Mouse (Mus musculus) limb, embryonic 11.5 days (tissue): Measurements from ENCODE around the gene Tsc1. TPM values are rescaled to one million over a fixed set of nuclear protein-coding genes. Genes with fewer than 3 reads are reported as not detected.

Experiments used
- ATAC-seq: fragments of 200-750 bp; cut with Nextera tagmentation; 2 replicates; pipeline ENCODE4 v1.8.0; 2017; ENCODE audit warnings: low read depth; ENCODE audit not compliant: insufficient number of reproducible peaks, low FRiP score, low TSS enrichment
- DNase-seq: peaks from one replicate; pipeline ENCODE4 v3.0.0-alpha.2; 2015; ENCODE audit warnings: low spot score
- H3K27ac ChIP-seq: fragments of 300-500 bp; sonication (generic); replicated peaks from 2 replicates; pipeline ENCODE4 v1.5.1; 2014; ENCODE audit warnings: low read depth, mild to moderate bottlenecking, low read length
- H3K27me3 ChIP-seq: fragments of 300-500 bp; sonication (generic); 2 replicates; pipeline ENCODE4 v1.6.1; 2014; ENCODE audit warnings: mild to moderate bottlenecking, low read length, mixed read lengths; ENCODE audit not compliant: control insufficient read depth, insufficient read depth
- H3K36me3 ChIP-seq: fragments of 300-500 bp; sonication (generic); 2 replicates; pipeline ENCODE4 v1.6.1; 2014; ENCODE audit warnings: mild to moderate bottlenecking, low read length, moderate library complexity, mixed read lengths; ENCODE audit not compliant: control insufficient read depth, insufficient read depth
- H3K4me1 ChIP-seq: fragments of 300-500 bp; sonication (generic); 2 replicates; pipeline ENCODE4 v1.6.1; 2014; ENCODE audit warnings: low read length, mixed read lengths; ENCODE audit not compliant: control insufficient read depth, insufficient read depth
- H3K4me2 ChIP-seq: fragments of 300-500 bp; sonication (generic); 2 replicates; pipeline ENCODE4 v1.6.1; 2014; ENCODE audit warnings: low read depth, mild to moderate bottlenecking, moderate library complexity; ENCODE audit not compliant: severe bottlenecking
- H3K4me3 ChIP-seq: fragments of 300-500 bp; sonication (generic); 2 replicates; pipeline ENCODE4 v1.5.1; 2014; ENCODE audit warnings: low read depth, low read length
- H3K9ac ChIP-seq: fragments of 300-500 bp; sonication (generic); 2 replicates; pipeline ENCODE4 v1.6.1; 2014; ENCODE audit warnings: mild to moderate bottlenecking, low read length
- H3K9me3 ChIP-seq: fragments of 300-500 bp; sonication (generic); 2 replicates; pipeline ENCODE4 v1.6.1; 2016; ENCODE audit warnings: low read length; ENCODE audit not compliant: control insufficient read depth
- WGBS: fragments of 180-500 bp; shearing (Covaris S2); extraction: QIAGEN DNeasy Blood & Tissue Kit; methylation state at CpG from one replicate; pipeline ENCODE4 v1.1.7; 2014; 5-methylcytosine and 5-hydroxymethylcytosine counted together
- polyA plus RNA-seq: library from polyadenylated mRNA; unstranded; fragments of >200 nt; fragmentation: Nextera tagmentation; extraction: Ambion mirVana; gene quantifications from 2 replicates; pipeline ENCODE4 v1.2.1, GENCODE M21; 2014

Tsc1 gene
- polyA plus RNA-seq, 1 experiment from 2014 or later, result 23.2 TPM

DNA sequence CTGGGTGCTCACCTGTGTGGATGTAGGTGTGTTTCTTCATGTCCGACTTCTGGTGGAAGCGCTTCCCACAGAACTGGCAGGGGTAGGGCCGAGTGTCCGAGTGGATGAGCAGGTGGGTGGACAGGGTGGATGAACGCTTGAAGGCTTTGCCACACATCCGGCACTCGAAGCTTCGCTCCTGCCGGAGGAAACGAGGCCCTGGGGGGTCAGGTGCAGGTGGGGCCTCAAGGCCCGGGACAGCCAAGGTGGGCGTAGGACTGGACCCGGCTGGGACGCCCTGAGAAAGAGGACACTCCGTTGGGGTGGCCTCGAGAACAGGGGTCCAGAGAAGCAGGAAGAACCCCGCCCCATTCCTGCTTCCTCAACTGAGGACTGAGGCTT is 29.6 kb upstream of the Tsc1 start:
- Histone ChIP-seq H3K4me1 (peaks cover 3% of the 10 kb centered on the region; the same call in 1 of the 2 replicates), H3K9ac (no peak overlapping the region), H3K9me3 (no peaks in the 10 kb centered on the region), H3K36me3 (no peaks in the 10 kb centered on the region; the same call in 1 of the 2 replicates), H3K27ac (no peak overlapping the region), H3K4me3 (no peak overlapping the region), H3K4me2 (no peak overlapping the region), H3K27me3 (no peaks in the 10 kb centered on the region)
- no peak for DNase-seq
- no peak for ATAC-seq
- WGBS, result 87% methylated on average over 17 of the region's 17 CpGs

GRCm38 (mm10) chr2:28612436-28613063 is 28.5 kb upstream of the Tsc1 start:
- H3K36me3 ChIP-seq, result no peaks in the 10 kb centered on the region; the same call in 1 of the 2 replicates
- no peak overlapping the region for H3K4me3 ChIP-seq
- 62% methylated on average over 10 of the region's 10 CpGs for WGBS
- no peak for DNase-seq
- no peak overlapping the region for H3K4me2 ChIP-seq
- H3K4me1 ChIP-seq, result peaks cover 3% of the 10 kb centered on the region; the same call in 1 of the 2 replicates
- no peak for ATAC-seq
- H3K27ac ChIP-seq, result no peak overlapping the region
- no peaks in the 10 kb centered on the region for H3K9me3 ChIP-seq
- no peaks in the 10 kb centered on the region for H3K27me3 ChIP-seq
- no peak overlapping the region for H3K9ac ChIP-seq

- no peaks in the 10 kb centered on the region for H3K4me1 ChIP-seq
- H3K4me3 ChIP-seq, result no peak overlapping the region
- ATAC-seq, result no peak
- H3K27ac ChIP-seq, result no peak overlapping the region
- no peaks in the 10 kb centered on the region; the same call in 1 of the 2 replicates for H3K36me3 ChIP-seq
- no peaks in the 10 kb centered on the region for H3K9me3 ChIP-seq
- no peak for DNase-seq
- 92% methylated on average over 10 of the region's 10 CpGs for WGBS
- H3K27me3 ChIP-seq, result no peaks in the 10 kb centered on the region
- no peak overlapping the region for H3K4me2 ChIP-seq
- no peak overlapping the region for H3K9ac ChIP-seq
These were observed 27.4 kb upstream of the Tsc1 start for GRCm38 (mm10) chr2:28613599-28613998.

DNA sequence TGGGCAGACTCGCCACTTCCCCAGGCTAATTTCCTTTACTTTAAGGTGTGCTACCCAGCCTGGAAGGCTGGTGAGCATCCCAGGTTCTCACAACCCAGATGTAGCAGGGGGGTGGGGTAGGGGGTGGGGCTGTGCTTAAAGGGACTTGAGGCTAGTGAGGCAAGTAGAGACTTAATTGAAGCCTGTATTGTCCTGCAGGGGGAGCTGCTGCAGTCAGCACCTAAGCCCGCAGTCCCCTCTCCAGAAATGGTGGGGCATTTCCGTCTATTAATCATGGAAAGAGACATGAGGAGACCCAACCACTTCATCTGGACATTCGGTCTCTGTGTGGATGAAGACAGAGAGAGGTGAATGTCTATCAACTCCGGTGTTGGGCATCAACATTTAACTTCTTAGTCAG is 24.7 kb upstream of the Tsc1 start:
- no peak overlapping the region for H3K4me2 ChIP-seq

GRCm38 (mm10) chr2:28616874-28617273 is 24.2 kb upstream of the Tsc1 start:
- H3K4me3 ChIP-seq, result no peak overlapping the region
- 81% methylated on average over 9 of the region's 9 CpGs for WGBS
- DNase-seq, result no peak

More for the DNA sequence above, 24.7 kb upstream of the Tsc1 start:
- H3K9ac ChIP-seq, result no peak overlapping the region
- no peaks in the 10 kb centered on the region; the same call in 1 of the 2 replicates for H3K36me3 ChIP-seq
- peaks cover 9% of the 10 kb centered on the region for H3K27me3 ChIP-seq
- WGBS, result 32% methylated on average over 5 of the region's 5 CpGs
- no peak for DNase-seq
- no peaks in the 10 kb centered on the region for H3K9me3 ChIP-seq
- H3K4me3 ChIP-seq, result no peak overlapping the region
- no peak for ATAC-seq
- H3K27ac ChIP-seq, result no peak overlapping the region
- H3K4me1 ChIP-seq, result no peaks in the 10 kb centered on the region

DNA sequence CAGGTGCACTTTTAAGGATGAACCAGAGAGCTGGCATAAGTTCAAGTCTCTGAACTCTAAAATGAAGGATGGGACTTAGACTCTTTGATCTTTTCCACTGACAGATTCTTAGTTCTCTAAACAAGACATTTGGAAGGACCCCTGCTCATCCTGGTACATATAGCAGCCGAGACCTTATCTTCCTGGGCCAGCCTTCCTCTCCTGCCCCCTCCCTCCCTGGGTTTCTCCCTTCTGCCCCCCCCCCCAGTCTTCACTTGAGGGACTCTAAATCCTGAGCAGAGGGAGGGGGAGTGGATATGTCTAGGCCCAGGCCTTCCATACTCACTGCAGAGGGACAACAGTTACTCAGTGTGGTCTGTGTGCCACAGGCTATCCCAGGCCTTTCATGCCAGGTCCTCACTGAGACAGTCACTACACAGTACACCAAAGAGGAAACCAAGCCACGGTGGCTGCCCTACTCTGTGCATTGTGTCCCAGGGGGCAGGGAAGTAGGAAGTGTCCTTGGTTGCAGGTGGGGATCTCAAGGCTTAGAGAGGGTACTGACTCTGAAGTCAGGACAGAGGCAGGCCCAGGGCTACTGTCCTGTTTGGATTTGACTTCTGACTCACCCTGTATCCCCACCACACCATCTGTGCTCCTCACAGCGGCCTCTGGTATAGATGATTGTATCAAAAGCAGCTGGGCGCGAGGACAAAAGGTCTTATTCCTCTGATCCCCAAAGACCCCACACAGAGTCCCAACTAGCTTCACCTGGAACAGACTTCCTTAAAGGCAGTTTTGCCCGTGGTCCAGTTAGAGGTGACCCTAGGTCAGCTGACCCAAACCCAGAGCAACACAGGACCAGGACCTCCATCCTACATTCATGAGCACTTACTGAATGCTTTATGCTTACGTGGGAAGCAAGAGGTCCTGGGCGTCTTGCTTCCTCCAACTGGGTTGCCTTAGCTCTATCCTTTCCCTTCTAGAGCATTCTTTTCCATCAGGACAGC is 23.2 kb upstream of the Tsc1 start:
- no peak overlapping the region for H3K4me2 ChIP-seq
- H3K27me3 ChIP-seq, result peaks cover 19% of the 10 kb centered on the region
- H3K4me3 ChIP-seq, result no peak overlapping the region
- WGBS, result 76% methylated on average over 8 of the region's 8 CpGs
- no peak overlapping the region for H3K27ac ChIP-seq
- H3K36me3 ChIP-seq, result no peaks in the 10 kb centered on the region; the same call in 1 of the 2 replicates
- DNase-seq (no peak), ATAC-seq (no peak)
- no peaks in the 10 kb centered on the region for H3K9me3 ChIP-seq
- no peaks in the 10 kb centered on the region for H3K4me1 ChIP-seq
- no peak overlapping the region for H3K9ac ChIP-seq

More at GRCm38 (mm10) chr2:28616874-28617273, 24.2 kb upstream of the Tsc1 start:
- no peak for ATAC-seq
- Histone ChIP-seq H3K9me3 (no peaks in the 10 kb centered on the region), H3K4me1 (no peaks in the 10 kb centered on the region), H3K9ac (no peak overlapping the region), H3K36me3 (no peaks in the 10 kb centered on the region; the same call in 1 of the 2 replicates), H3K27me3 (peaks cover 15% of the 10 kb centered on the region), H3K27ac (no peak overlapping the region), H3K4me2 (no peak overlapping the region)

DNA sequence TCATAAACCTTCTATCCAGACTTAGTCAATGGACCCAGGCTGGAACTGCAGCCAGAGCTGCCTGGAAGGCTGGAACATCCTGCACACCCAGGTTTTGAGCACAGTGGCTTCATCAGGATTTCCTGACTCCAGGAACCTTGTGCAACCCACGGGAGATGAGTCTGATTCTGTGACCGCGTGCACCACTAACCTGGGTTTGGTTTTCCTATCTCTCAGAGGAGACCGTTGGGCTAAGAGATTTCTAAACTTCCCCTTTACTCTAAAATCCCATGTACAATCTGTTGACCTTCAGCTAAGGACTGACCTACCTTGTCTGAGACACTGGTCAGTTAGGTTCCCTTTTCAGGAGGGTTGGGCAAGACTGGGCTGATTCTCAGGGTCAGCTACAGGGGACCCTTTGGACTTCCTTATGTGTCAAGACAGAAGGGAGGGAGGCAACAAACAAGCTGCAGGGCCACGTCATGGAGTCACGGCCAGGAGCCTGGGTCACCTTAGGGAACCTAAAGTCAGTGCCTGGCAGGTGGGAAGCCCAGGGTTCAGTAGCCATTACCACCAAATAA is 22.2 kb upstream of the Tsc1 start:
- no peak for DNase-seq
- ATAC-seq, result no peak
- H3K27ac ChIP-seq, result no peak overlapping the region
- no peak overlapping the region for H3K9ac ChIP-seq
- no peak overlapping the region for H3K4me3 ChIP-seq
- H3K9me3 ChIP-seq, result no peaks in the 10 kb centered on the region
- peaks cover 19% of the 10 kb centered on the region for H3K27me3 ChIP-seq
- WGBS, result 79% methylated on average over 6 of the region's 6 CpGs
- H3K4me2 ChIP-seq, result no peak overlapping the region
- no peaks in the 10 kb centered on the region for H3K4me1 ChIP-seq
- H3K36me3 ChIP-seq, result no peaks in the 10 kb centered on the region; the same call in 1 of the 2 replicates

DNA sequence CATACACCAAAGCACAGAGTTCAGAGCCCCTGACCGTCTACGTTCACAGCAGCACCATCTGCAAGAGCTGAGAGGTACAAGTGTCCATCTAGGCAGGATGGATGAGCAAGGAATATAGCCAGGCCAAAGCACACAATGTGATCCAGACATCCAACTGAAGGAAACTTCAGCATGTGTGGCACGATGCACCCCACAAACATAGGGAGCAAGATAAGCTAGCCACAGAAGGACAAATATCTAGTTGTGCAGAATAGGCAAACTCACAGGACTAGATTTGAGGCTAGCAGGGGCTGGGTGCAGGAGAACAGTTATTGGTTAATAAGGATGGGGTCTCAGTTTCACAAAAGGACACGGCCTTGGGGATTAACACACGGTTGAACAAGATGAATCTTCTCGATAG is 21.7 kb upstream of the Tsc1 start:
- no peak overlapping the region for H3K27ac ChIP-seq
- H3K36me3 ChIP-seq, result no peaks in the 10 kb centered on the region
- ATAC-seq (no peak), DNase-seq (no peak)
- H3K9ac ChIP-seq, result no peak overlapping the region
- H3K9me3 ChIP-seq, result no peaks in the 10 kb centered on the region
- WGBS, result 92% methylated on average over 6 of the region's 6 CpGs
- no peak overlapping the region for H3K4me2 ChIP-seq
- H3K27me3 ChIP-seq, result peaks cover 20% of the 10 kb centered on the region
- no peaks in the 10 kb centered on the region for H3K4me1 ChIP-seq
- H3K4me3 ChIP-seq, result no peak overlapping the region
